Mouse (Mus musculus): ENCODE results near the gene Il11ra1.
"Not testable (repeated sequence)": the region's sequence is repeated elsewhere in the genome, so short reads cannot be mapped to it uniquely, and the experiment has no call there.

Gene Il11ra1

GRCm38 (mm10) chr4:41681176-41681575 is 18.6 kb upstream of the Il11ra1 start:
- DNase-seq (ENCODE audit: low spot score in 2 of 2) = no peak

GRCm38 (mm10) chr4:41681947-41682346 is 17.8 kb upstream of the Il11ra1 start:
- no peak for DNase-seq (ENCODE audit: low spot score in 2 of 2)

- no peak for DNase-seq (ENCODE audit: low spot score in 2 of 2)
Observed at GRCm38 (mm10) chr4:41682789-41683188, 17.0 kb upstream of the Il11ra1 start.

- not testable (repeated sequence) for DNase-seq (ENCODE audit: low spot score in 2 of 2)
Observed at GRCm38 (mm10) chr4:41683303-41683702, 16.5 kb upstream of the Il11ra1 start.

- not testable (repeated sequence) for DNase-seq (ENCODE audit: low spot score in 2 of 2)
Observed at GRCm38 (mm10) chr4:41684131-41684930, 15.5 kb upstream of the Il11ra1 start.

- DNase-seq (ENCODE audit: low spot score in 2 of 2) = not testable (repeated sequence)
Observed at GRCm38 (mm10) chr4:41684931-41685453, 14.8 kb upstream of the Il11ra1 start.

GRCm38 (mm10) chr4:41685882-41686492 is 13.8 kb upstream of the Il11ra1 start:
- DNase-seq (ENCODE audit: low spot score in 2 of 2) = not testable (repeated sequence)

- DNase-seq (ENCODE audit: low spot score in 2 of 2) = not testable (repeated sequence)
Observed at GRCm38 (mm10) chr4:41688562-41688961, 11.2 kb upstream of the Il11ra1 start.

- DNase-seq (ENCODE audit: low spot score in 2 of 2) = not testable (repeated sequence)
Observed at GRCm38 (mm10) chr4:41690014-41690413, 9.8 kb upstream of the Il11ra1 start.

- not testable (repeated sequence) for DNase-seq (ENCODE audit: low spot score in 2 of 2)
Observed at GRCm38 (mm10) chr4:41693511-41693910, 6.3 kb upstream of the Il11ra1 start.

GRCm38 (mm10) chr4:41695800-41696199 is 4.0 kb upstream of the Il11ra1 start:
- not testable (repeated sequence) for DNase-seq (ENCODE audit: low spot score in 2 of 2)

- DNase-seq (ENCODE audit: low spot score in 2 of 2) = not testable (repeated sequence)
Observed at GRCm38 (mm10) chr4:41696452-41696851, 3.3 kb upstream of the Il11ra1 start.

GRCm38 (mm10) chr4:41696930-41697841 is 2.6 kb upstream of the Il11ra1 start, which contains the start of gene Cntfr:
Gene Cntfr, minus strand, starts transcription at chr4:41697089.
- peak; percentile 65 to 84 for DNase-seq (ENCODE audit: low spot score in 2 of 2)

GRCm38 (mm10) chr4:41698421-41699016 is 1.3 kb upstream of the Il11ra1 start:
- not testable (repeated sequence) for DNase-seq (ENCODE audit: low spot score in 2 of 2)

GRCm38 (mm10) chr4:41700224-41700623 is 435 bp downstream of the Il11ra1 start:
- DNase-seq (ENCODE audit: low spot score in 2 of 2) = not testable (repeated sequence)

GRCm38 (mm10) chr4:41702226-41702625 is 2.4 kb downstream of the Il11ra1 start:
- DNase-seq (ENCODE audit: low spot score in 2 of 2) = not testable (repeated sequence)

GRCm38 (mm10) chr4:41704651-41705050 is 4.9 kb downstream of the Il11ra1 start:
- no peak for DNase-seq (ENCODE audit: low spot score in 2 of 2)

GRCm38 (mm10) chr4:41705922-41706754 is 6.3 kb downstream of the Il11ra1 start:
- DNase-seq (ENCODE audit: low spot score in 2 of 2) = no peak

- DNase-seq (ENCODE audit: low spot score in 2 of 2) = no peak
Observed at GRCm38 (mm10) chr4:41707011-41707535, 7.3 kb downstream of the Il11ra1 start.

- DNase-seq (ENCODE audit: low spot score in 2 of 2) = no peak
Observed at GRCm38 (mm10) chr4:41708192-41708745, 8.5 kb downstream of the Il11ra1 start.

All from urinary bladder, adult 18-20 months (tissue).